Mouse (Mus musculus) macrophage (primary cell): ENCODE results near the gene BC049352. TPM values are rescaled to one million over a fixed set of nuclear protein-coding genes. Genes with fewer than 3 reads are reported as not detected.

ENCODE experiments used
- H3K27ac ChIP-seq: fragments of 350-480 bp; formaldehyde crosslinking; 2 replicates; pipeline ENCODE4 v1.9.0; 2021
- H3K36me3 ChIP-seq: fragments of 350-480 bp; formaldehyde crosslinking; 2 replicates; pipeline ENCODE4 v1.9.0; 2021; ENCODE audit errors: inconsistent target
- H3K4me3 ChIP-seq: fragments of 350-480 bp; formaldehyde crosslinking; 2 replicates; pipeline ENCODE4 v1.9.0; 2021; ENCODE audit errors: inconsistent target
- H3K79me2 ChIP-seq: fragments of 350-480 bp; formaldehyde crosslinking; 2 replicates; pipeline ENCODE4 v1.9.0; 2021; ENCODE audit errors: inconsistent target
- WGBS: methylation state at CpG from one replicate; pipeline ENCODE4 v1.1.7; 2026; ENCODE audit warnings: inconsistent platforms; ENCODE audit not compliant: missing documents; 5-methylcytosine and 5-hydroxymethylcytosine counted together
- polyA plus RNA-seq: library from polyadenylated mRNA; stranded (reverse); fragments of 250-400 nt; gene quantifications from 3 replicates; pipeline ENCODE4 v1.2.4, GENCODE M21; 2018; ENCODE audit warnings: inconsistent platforms

BC049352 gene
- polyA plus RNA-seq, 1 experiment from 2014 or later = 0.98 TPM

GRCm38 (mm10) chr9:45272213-45272612, 90.4 kb downstream of the BC049352 start:
- no peak overlapping the region for H3K4me3 ChIP-seq
- 14% methylated on average over 5 of the region's 5 CpGs for WGBS
- H3K27ac ChIP-seq = peak overlapping the region; percentile 66
- H3K36me3 ChIP-seq = no peaks in the 10 kb centered on the region
- peaks cover 36% of the 10 kb centered on the region for H3K79me2 ChIP-seq

GRCm38 (mm10) chr9:45274218-45274617, 92.4 kb downstream of the BC049352 start:
- Histone ChIP-seq H3K4me3 (no peak overlapping the region), H3K36me3 (no peaks in the 10 kb centered on the region), H3K27ac (peak overlapping the region; percentile 93), H3K79me2 (peaks cover 16% of the 10 kb centered on the region; the same call in 1 of the 2 replicates)
- 7% methylated on average over 4 of the region's 4 CpGs for WGBS

- no peak overlapping the region for H3K4me3 ChIP-seq
- peaks cover 12% of the 10 kb centered on the region; the same call in 1 of the 2 replicates for H3K79me2 ChIP-seq
- 47% methylated on average over 2 of the region's 2 CpGs for WGBS
- no peaks in the 10 kb centered on the region for H3K36me3 ChIP-seq
- peak overlapping the region; percentile 93 for H3K27ac ChIP-seq
Measured at GRCm38 (mm10) chr9:45274635-45275034, 92.8 kb downstream of the BC049352 start.

GRCm38 (mm10) chr9:45280059-45280458, 98.3 kb downstream of the BC049352 start:
- WGBS = 90% methylated on average over 3 of the region's 3 CpGs
- no peaks in the 10 kb centered on the region; the same call in 1 of the 2 replicates for H3K79me2 ChIP-seq
- H3K4me3 ChIP-seq = no peak overlapping the region
- peak overlapping the region; percentile 68 for H3K27ac ChIP-seq
- H3K36me3 ChIP-seq = no peaks in the 10 kb centered on the region

DNA sequence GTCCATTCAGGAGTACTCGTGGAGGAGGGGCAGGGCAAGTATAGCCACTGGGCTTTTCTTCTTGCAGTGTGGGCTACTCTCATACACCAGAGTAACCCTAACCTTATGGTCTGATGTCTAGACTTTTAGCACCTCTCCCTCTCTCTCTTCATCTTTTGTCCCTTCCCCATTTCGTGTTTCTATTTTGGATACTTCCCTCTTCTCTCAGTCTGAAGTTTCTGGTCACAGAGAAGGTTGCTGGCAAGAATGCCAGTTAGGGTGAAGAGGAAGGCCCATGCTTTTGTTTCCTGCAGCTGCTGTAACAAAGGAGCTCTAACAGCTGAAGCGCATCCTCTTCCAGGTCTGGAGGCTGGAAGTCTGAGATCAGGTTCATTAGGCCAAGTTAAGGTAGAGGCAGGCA, 99.1 kb downstream of the BC049352 start:
- Histone ChIP-seq H3K79me2 (no peaks in the 10 kb centered on the region; the same call in 1 of the 2 replicates), H3K27ac (peak overlapping the region; percentile 68), H3K4me3 (no peak overlapping the region), H3K36me3 (no peaks in the 10 kb centered on the region)
- WGBS = 11% methylated on average over 3 of the region's 3 CpGs

DNA sequence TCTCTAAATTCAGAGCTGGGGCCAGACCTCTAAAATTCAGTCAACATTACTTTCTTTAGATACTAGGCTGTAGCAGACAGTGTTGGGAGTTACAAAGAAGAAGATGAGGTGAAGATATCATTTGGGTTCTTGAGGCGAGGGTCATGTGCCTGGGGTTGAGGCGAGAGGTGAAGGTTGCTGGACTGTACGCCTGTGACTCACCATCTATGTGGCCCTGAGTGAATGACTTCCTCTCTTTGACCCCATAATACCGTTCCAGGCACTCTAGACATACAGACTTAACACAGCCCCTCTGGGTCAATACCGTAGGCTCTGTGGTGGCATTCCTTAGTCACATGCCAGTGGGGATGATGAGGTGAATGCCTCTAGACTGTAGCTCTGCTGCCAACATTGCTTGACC, 100.7 kb downstream of the BC049352 start:
- H3K4me3 ChIP-seq = no peak overlapping the region
- H3K27ac ChIP-seq = peak overlapping the region; percentile 68
- H3K79me2 ChIP-seq = no peaks in the 10 kb centered on the region; the same call in 1 of the 2 replicates
- no peaks in the 10 kb centered on the region for H3K36me3 ChIP-seq
- WGBS = 42% methylated on average over 5 of the region's 5 CpGs

- no peak overlapping the region for H3K4me3 ChIP-seq
- no peaks in the 10 kb centered on the region for H3K36me3 ChIP-seq
- 87% methylated on average over 11 of the region's 11 CpGs for WGBS
- H3K79me2 ChIP-seq = no peaks in the 10 kb centered on the region
- H3K27ac ChIP-seq = no peak overlapping the region
Measured at GRCm38 (mm10) chr9:45291481-45292168, 109.8 kb downstream of the BC049352 start.

GRCm38 (mm10) chr9:45294210-45295011, 112.6 kb downstream of the BC049352 start:
- WGBS = 6% methylated on average over 10 of the region's 10 CpGs
- peak overlapping the region; percentile 75 for H3K27ac ChIP-seq
- H3K4me3 ChIP-seq = no peak overlapping the region
- no peaks in the 10 kb centered on the region for H3K79me2 ChIP-seq
- H3K36me3 ChIP-seq = no peaks in the 10 kb centered on the region

DNA sequence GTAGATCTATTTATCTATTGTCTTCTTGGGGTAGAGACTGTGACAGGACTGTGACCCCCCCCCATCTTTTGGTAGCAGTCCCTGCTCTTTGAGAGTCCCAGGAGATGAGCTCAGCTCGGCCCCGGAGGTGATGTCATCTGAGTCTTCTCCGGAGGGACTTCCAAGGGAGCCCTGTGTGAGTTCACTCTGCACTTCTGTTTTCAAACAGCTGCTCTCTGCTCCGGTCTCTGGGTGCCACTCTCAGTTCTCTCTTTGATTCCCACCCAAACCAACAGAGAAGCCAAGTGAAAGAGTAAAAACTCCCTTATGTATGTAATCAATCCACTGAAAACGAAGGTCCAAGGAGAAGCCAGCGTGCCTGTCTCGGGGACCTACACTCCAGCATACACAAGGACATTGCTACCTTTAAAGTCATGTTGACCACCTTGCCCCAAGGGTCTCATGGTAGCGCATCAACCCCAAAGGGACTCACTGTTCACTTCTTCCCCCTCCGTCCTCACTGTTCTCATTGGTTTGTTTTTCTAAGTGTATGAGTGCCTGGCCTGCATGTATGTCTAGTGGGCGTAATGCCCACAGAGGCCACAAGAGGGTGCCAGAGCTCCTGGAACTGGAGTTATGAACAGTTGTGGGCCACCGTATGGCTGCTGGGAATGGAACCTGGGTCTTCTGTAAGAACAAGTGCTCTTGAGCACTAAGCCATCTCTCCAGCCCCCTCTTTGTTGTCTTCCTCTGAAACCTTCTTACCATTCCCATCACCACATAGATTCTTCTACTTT, 117.6 kb downstream of the BC049352 start:
- peak overlapping the region; percentile 85 for H3K27ac ChIP-seq
- H3K4me3 ChIP-seq = no peak overlapping the region

More for the DNA sequence above, 117.6 kb downstream of the BC049352 start:
- Histone ChIP-seq H3K36me3 (no peaks in the 10 kb centered on the region), H3K79me2 (no peaks in the 10 kb centered on the region)
- WGBS = 40% methylated on average over 11 of the region's 11 CpGs

Other genes starting within 250 kb of the BC049352 start
- 25.0 to 37.7 TPM (median 29.2 TPM) in 3 replicates for gene Ube4a, start 216.4 kb upstream of the BC049352 start, polyA plus RNA-seq
- gene Cd3g, start 201.6 kb upstream of the BC049352 start, polyA plus RNA-seq = 0.14 TPM in 1 of 3 replicates, not detected in the others
- gene Cd3d, start 200.2 kb upstream of the BC049352 start, polyA plus RNA-seq = 0.20 TPM in 1 of 3 replicates, not detected in the others
- gene Cd3e, start 172.4 kb upstream of the BC049352 start, polyA plus RNA-seq = 0.25 TPM in 1 of 3 replicates, not detected in the others
- gene Mpzl2, start 142.2 kb upstream of the BC049352 start, polyA plus RNA-seq = not detected in 3 replicates
- 0.20 to 0.46 TPM (median 0.29 TPM) in 3 replicates for gene Mpzl3, start 126.8 kb upstream of the BC049352 start, polyA plus RNA-seq
- 0.38 to 11.1 TPM (median 3.0 TPM) in 3 replicates for gene Jaml, start 102.8 kb upstream of the BC049352 start, polyA plus RNA-seq
- 0.06 to 0.18 TPM in 2 of 3 replicates, not detected in the other for gene Scn2b, start 64.2 kb upstream of the BC049352 start, polyA plus RNA-seq
- 0.06 TPM in 1 of 3 replicates, not detected in the others for gene Scn4b, start 43.6 kb upstream of the BC049352 start, polyA plus RNA-seq
- gene Tmprss4, start 22.1 kb downstream of the BC049352 start, polyA plus RNA-seq = 0.54 to 2.3 TPM (median 2.1 TPM) in 3 replicates
- 35.9 to 150 TPM (median 72.1 TPM) in 3 replicates for gene Il10ra, start 87.1 kb downstream of the BC049352 start, polyA plus RNA-seq
- gene Tmprss13, start 137.1 kb downstream of the BC049352 start, polyA plus RNA-seq = not detected in 3 replicates
- not detected in 3 replicates for gene Fxyd6, start 188.2 kb downstream of the BC049352 start, polyA plus RNA-seq
- 0.93 to 14.6 TPM (median 1.8 TPM) in 3 replicates for gene Fxyd2, start 217.7 kb downstream of the BC049352 start, polyA plus RNA-seq
- 0.09 TPM in 1 of 3 replicates, not detected in the others for gene Dscaml1, start 244.6 kb downstream of the BC049352 start, polyA plus RNA-seq